Mouse (Mus musculus) erythroid progenitor cell, adult 5-6 weeks (primary cell): ENCODE measurements around the gene Fbxo10. TPM values are rescaled to one million over a fixed set of nuclear protein-coding genes. Genes with fewer than 3 reads are reported as not detected.
A peak's percentile ranks its signal among the peaks of the same experiment; 100 is the strongest.
"Not testable (repeated sequence)": the region's sequence is repeated elsewhere in the genome, so short reads cannot be mapped to it uniquely, and the experiment has no call there.

Experiments used
- ATAC-seq: replicated peaks from 2 replicates; pipeline ENCODE4 v1.8.0; 2016; ENCODE audit warnings: moderate number of reproducible peaks, mild to moderate bottlenecking, moderate TSS enrichment, inconsistent platforms; ENCODE audit not compliant: poor library complexity, low FRiP score, severe bottlenecking
- total RNA-seq, 2 experiments: library from RNA; stranded (forward) in 1 of 2; stranded (reverse) in 1 of 2; fragments of 150-400 nt in 1 of 2; fragments of 186-747, 209-891 nt in 1 of 2; gene quantifications; 2 replicates each; pipeline versions ENCODE4 v1.2.3 to v1.2.4; 2015 to 2017; ENCODE audit warnings: low replicate concordance in 2 of 2

Gene Fbxo10
- total RNA-seq, 2 experiments from 2014 or later: 9.6 to 14.8 TPM

DNA sequence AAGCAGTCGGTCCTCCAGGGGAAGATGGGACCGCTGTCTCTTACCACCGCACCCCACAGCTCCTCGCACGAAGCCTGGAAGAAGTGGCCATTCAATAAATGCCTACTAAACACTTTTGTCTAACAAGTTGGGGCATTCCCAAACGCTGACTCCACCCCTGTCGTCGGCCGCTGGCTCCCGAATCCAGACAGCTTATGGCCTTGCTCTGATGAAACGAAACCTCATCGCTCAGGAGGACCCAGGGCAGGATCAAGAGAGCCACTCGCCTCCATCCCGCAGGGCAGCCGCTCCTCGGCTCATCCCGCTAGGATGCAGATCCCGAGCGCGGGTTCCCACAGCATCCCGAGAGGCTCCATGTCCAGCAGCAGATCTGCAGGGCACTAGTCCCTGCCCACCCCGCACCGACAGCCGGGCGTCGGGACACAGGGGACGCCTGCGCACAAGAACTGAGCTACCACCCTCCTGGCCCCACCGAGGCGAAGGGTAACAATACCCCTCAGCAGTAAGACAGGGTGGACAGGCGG lies 72.8 kb downstream of the Fbxo10 start:
- peak; percentile 33 for ATAC-seq

DNA sequence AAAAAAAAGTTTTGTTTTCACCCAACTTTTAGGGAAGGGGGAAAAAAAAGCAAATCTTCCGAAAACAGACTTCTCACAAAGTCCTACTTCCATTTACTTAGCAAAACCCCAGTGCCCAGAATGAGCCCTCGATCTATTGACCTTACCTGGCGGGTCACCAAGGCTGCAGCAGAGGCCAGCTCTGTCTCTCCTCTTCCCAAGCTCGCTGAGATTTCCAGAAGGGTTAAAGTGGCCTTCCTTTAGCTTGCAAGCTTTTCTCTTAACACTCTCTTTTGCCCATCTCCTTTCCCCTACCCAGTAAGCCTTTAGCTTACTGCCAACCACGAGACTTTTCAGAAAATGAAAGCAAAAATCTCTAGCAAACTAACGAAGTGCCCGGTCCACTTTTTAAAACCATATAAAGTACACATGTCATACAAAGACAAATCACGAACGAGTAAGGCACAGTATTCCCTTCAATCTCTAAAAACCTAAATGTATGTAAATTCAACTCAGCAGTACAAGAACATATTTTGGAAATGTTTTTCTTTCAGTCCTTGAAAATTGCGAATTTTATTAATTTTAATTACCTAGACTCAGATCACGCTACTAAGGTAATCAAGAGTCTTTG lies 73.5 kb downstream of the Fbxo10 start:
- no peak for ATAC-seq

DNA sequence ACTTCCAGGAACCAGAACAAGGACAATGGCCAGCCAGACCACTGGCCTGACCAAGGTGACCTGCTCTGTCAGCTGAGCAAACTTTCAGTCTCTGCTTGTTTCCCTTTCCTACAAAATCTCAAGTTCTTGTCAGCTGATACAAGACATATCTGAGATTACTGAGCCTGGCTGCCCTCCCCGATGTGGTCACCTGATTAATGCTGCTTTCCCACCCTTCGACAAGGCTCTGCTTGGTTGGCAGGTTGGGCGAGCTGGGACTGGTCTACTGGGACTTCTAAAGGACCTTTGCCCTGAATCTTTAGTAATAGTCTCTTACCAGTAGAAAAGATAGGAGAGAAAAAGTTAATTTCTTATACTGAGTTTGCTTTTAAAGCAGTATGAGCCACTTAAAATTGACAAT lies 79.0 kb downstream of the Fbxo10 start:
- no peak for ATAC-seq

DNA sequence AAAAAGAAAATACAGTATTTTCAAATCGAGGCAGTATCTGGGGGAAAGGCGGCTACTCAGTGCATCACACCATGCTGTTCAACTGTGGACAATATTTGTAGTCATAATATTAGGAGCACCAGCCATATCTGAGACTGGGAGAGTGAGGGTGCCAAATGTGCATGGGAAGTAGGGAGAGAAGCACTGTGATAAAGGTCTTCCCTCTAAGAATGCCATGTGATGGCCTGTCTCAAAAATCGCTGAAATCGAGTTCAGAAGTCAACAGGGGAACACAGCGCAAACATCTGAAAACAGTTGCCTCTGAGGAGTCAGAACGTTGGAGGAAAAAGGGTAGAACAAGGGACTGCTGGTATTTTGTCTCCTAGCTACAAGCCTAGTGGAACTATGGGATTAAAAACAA lies 84.4 kb downstream of the Fbxo10 start:
- ATAC-seq: no peak

- no peak for ATAC-seq
These were observed 86.3 kb downstream of the Fbxo10 start for GRCm38 (mm10) chr4:44998071-44998470.

DNA sequence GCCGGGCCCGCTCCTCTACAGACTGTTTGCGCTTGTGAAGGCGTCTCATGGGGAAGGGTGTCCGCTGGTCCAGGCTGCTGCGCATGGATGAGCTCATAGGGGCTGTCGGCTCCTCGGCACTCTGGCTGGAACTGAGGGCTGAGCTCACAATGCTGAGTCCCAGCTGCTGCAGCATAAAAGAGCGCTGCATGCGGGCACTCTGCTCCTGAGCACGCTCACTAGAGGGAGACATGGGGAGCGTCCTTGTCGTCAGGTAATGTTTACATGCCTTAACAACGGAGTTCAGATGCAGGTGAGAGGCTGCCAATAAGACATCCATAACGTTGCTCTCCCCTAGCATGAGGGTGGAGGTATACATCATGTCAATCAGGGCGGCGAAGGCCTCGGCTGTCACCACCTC lies 89.6 kb downstream of the Fbxo10 start:
- no peak for ATAC-seq

DNA sequence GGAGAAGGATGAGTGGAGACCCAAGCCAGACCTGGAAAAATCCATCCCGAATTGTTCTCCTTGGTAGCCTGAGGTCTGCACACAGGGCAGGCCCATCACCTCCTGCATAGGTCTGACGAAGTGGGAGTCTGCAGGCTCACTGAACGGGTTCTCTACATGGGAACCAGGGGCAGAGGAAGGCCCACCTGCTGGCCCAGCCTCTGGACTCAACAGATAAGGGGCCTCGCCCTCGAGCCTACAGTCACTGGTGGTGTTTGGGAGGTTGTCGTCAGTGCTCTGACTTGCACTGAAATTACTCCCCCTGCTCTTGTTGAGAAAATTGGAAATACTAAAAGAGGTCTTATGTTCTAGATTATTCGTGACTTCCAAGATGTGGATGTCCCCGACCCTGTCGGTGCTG lies 90.6 kb downstream of the Fbxo10 start:
- ATAC-seq: peak; percentile 97

DNA sequence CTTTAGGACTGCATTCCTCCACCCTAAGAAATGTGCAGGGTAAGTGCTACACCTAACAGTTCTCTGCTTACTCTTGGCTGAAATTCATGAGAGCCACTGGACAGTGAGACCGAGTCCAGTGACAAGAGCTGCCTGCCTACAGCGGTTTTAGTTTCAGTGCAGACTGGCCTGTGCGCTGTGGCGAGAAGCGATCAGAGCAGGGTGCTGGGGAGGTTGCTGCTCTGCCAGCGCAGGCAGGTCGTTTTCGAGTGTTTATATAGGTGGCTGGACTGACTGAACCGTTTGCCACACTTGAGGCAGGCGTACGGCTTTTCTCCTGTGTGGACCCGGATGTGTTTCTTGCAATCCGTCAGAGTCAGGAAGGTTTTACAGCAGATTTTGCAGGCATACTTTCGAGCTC lies 91.2 kb downstream of the Fbxo10 start:
- not testable (repeated sequence) for ATAC-seq

DNA sequence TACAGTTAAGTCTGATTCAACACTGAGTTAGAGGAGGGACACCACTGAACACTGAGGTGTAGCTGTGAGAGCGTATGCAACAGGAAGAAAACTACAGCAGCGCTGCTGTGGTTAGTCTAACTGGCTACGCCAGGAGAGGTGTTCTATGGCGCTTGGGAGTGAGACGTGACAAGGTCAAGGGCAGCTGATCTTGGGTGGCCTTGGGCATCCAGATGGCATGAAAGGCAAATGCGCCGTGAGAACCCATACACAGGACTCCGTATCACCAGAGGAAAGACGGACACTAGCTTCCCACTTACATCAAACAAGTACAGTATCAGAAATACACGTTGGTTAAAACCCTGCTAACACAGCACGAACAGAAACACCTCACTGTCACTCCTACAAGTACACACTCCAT lies 92.1 kb downstream of the Fbxo10 start:
- ATAC-seq: not testable (repeated sequence)

GRCm38 (mm10) chr4:44990560-44990959 lies 93.8 kb downstream of the Fbxo10 start:
- ATAC-seq: no peak

Other genes with a start within 250 kb of the Fbxo10 start
- gene Grhpr, start 103.2 kb downstream of the Fbxo10 start, total RNA-seq (2015; ENCODE audit: low replicate concordance): 2.5 TPM in 1 of 2 replicates, not detected in the other
- 3.2 and 14.9 TPM in 2 replicates for gene Grhpr, start 103.2 kb downstream of the Fbxo10 start, total RNA-seq (2017; ENCODE audit: low replicate concordance)
- gene Zbtb5, start 72.2 kb downstream of the Fbxo10 start, total RNA-seq (2015; ENCODE audit: low replicate concordance): 8.3 and 15.5 TPM in 2 replicates
- gene Zbtb5, start 72.2 kb downstream of the Fbxo10 start, total RNA-seq (2017; ENCODE audit: low replicate concordance): 9.3 and 20.2 TPM in 2 replicates
- 10.1 and 12.6 TPM in 2 replicates for gene Polr1e, start 66.0 kb downstream of the Fbxo10 start, total RNA-seq (2015; ENCODE audit: low replicate concordance)
- gene Polr1e, start 66.0 kb downstream of the Fbxo10 start, total RNA-seq (2017; ENCODE audit: low replicate concordance): 4.1 and 12.1 TPM in 2 replicates
- 9.0 and 70.4 TPM in 2 replicates for gene Tomm5, start 23.5 kb upstream of the Fbxo10 start, total RNA-seq (2015; ENCODE audit: low replicate concordance)
- gene Tomm5, start 23.5 kb upstream of the Fbxo10 start, total RNA-seq (2017; ENCODE audit: low replicate concordance): 32.3 and 52.8 TPM in 2 replicates
- not detected in 2 replicates for gene Frmpd1, start 100.3 kb upstream of the Fbxo10 start, total RNA-seq (2015; ENCODE audit: low replicate concordance)
- not detected in 2 replicates for gene Frmpd1, start 100.3 kb upstream of the Fbxo10 start, total RNA-seq (2017; ENCODE audit: low replicate concordance)
- 11.7 TPM in 1 of 2 replicates, not detected in the other for gene Trmt10b, start 212.5 kb upstream of the Fbxo10 start, total RNA-seq (2015; ENCODE audit: low replicate concordance)
- 0.23 and 3.3 TPM in 2 replicates for gene Trmt10b, start 212.5 kb upstream of the Fbxo10 start, total RNA-seq (2017; ENCODE audit: low replicate concordance)